Mouse (Mus musculus) heart, postnatal 0 days (tissue): ENCODE results near the gene Tk1. TPM values are rescaled to one million over a fixed set of nuclear protein-coding genes. Genes with fewer than 3 reads are reported as not detected.

Source experiments
- ATAC-seq: fragments of 200-750 bp; cut with Nextera tagmentation; 2 replicates; pipeline ENCODE4 v1.8.0; 2017; ENCODE audit warnings: low read depth, moderate number of reproducible peaks, moderate library complexity; ENCODE audit not compliant: insufficient read depth
- DNase-seq: peaks from one replicate; pipeline ENCODE4 v3.0.0-alpha.2; 2016; ENCODE audit warnings: low spot score
- H3K27ac ChIP-seq: fragments of 300-500 bp; sonication (generic); 2 replicates; pipeline ENCODE4 v1.5.1; 2014; ENCODE audit warnings: low read depth, mild to moderate bottlenecking
- H3K27me3 ChIP-seq: fragments of 300-500 bp; sonication (generic); 2 replicates; pipeline ENCODE4 v1.6.1; 2014; ENCODE audit warnings: low read length, mixed read lengths; ENCODE audit not compliant: control insufficient read depth, insufficient read depth
- H3K36me3 ChIP-seq: fragments of 300-500 bp; sonication (generic); replicated peaks from 2 replicates; pipeline ENCODE4 v1.6.1; 2014; ENCODE audit warnings: low read length, mixed read lengths; ENCODE audit not compliant: control insufficient read depth, insufficient read depth
- H3K4me1 ChIP-seq: fragments of 300-500 bp; sonication (generic); 2 replicates; pipeline ENCODE4 v1.6.1; 2014; ENCODE audit warnings: antibody characterized with exemption; ENCODE audit not compliant: control insufficient read depth, insufficient read depth
- H3K4me2 ChIP-seq: fragments of 300-500 bp; sonication (generic); 2 replicates; pipeline ENCODE4 v1.6.1; 2014; ENCODE audit warnings: low read depth, mild to moderate bottlenecking, low read length, moderate library complexity
- H3K4me3 ChIP-seq: fragments of 300-500 bp; sonication (generic); 2 replicates; pipeline ENCODE4 v1.5.1; 2014; ENCODE audit warnings: low read depth, low read length
- H3K9ac ChIP-seq: fragments of 300-500 bp; sonication (generic); replicated peaks from 2 replicates; pipeline ENCODE4 v1.6.1; 2014; ENCODE audit warnings: low read depth, low read length, mixed read lengths
- H3K9me3 ChIP-seq: fragments of 300-500 bp; sonication (generic); replicated peaks from 2 replicates; pipeline ENCODE4 v1.6.1; 2016; ENCODE audit warnings: low read length; ENCODE audit not compliant: control insufficient read depth
- CTCF ChIP-seq: IDR thresholded peaks from 2 replicates; pipeline ENCODE4 v1.5.1; 2016; ENCODE audit warnings: antibody characterized with exemption, control low read depth, low read depth
- EP300 ChIP-seq: IDR thresholded peaks from 2 replicates; pipeline ENCODE4 v1.6.1; 2016; ENCODE audit warnings: antibody characterized with exemption, low read depth
- WGBS: fragments of 180-500 bp; shearing (Covaris S2); extraction: QIAGEN DNeasy Blood & Tissue Kit; methylation state at CpG from one replicate; pipeline ENCODE4 v1.1.7; 2014; 5-methylcytosine and 5-hydroxymethylcytosine counted together
- polyA plus RNA-seq: library from polyadenylated mRNA; unstranded; fragments of >200 nt; fragmentation: Nextera tagmentation; extraction: Ambion mirVana; gene quantifications from 2 replicates; pipeline ENCODE4 v1.2.1, GENCODE M21; 2015
- total RNA-seq: library from RNA; depleted of rRNA; stranded (reverse); fragments of >200 nt; gene quantifications from 2 replicates; pipeline ENCODE4 v1.2.3, GENCODE M21; 2014; ENCODE audit warnings: low replicate concordance

The Tk1 gene
- total and polyA plus RNA-seq, 2 experiments from 2014 or later = 41.4 to 103 TPM

GRCm38 (mm10) chr11:117829671-117830215 lies 3.9 kb upstream of the Tk1 start:
- no peaks in the 10 kb centered on the region for H3K27me3 ChIP-seq
- H3K4me3 ChIP-seq = no peak overlapping the region
- H3K9ac ChIP-seq = 0 out of 2 replicates have a peak overlapping the region, but pooled peaks have one; percentile 21
- H3K4me2 ChIP-seq = no peak overlapping the region
- H3K4me1 ChIP-seq = peaks cover 62% of the 10 kb centered on the region
- WGBS = 37% methylated on average over 2 of the region's 2 CpGs
- H3K9me3 ChIP-seq = no peaks in the 10 kb centered on the region
- peak overlapping the region; percentile 91 for H3K27ac ChIP-seq
- TF ChIP-seq EP300 (no peak), CTCF (no peak)
- DNase-seq = no peak
- ATAC-seq = no peak
- no peaks in the 10 kb centered on the region for H3K36me3 ChIP-seq

DNA sequence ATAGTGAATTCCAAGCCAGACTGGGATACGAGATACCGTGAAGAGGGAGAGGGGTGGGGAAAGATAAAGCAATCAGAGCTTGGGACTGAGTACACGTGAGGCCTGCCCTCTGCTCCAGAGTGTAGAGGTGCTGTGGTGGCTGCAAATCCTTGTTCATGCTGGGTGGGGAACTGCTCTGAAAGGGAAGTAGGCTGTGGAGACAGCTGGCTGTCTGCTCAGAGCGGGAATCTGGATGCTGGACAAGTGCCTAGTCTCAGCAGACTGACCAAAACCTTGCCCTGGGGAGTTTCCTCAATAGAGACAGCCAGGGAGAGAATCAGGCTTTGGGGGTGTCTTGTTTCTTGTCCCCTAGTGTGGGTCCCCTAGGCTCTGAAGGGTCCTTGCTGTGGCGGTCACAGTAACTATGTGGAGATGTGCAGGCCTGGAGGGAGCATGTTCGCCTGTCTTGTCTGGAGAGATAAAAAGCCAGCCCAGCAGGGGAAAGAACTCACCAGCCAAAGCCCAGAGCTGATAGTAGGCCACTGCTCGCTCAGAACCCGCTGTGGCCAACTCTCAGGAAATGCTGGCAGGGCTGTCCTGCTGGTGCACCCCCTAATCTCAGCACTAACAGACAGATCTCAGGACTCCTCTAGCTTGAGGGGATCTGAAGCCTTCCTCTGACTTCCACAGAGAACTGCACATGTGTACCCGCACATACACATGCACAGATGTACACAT lies 3.2 kb upstream of the Tk1 start:
- Histone ChIP-seq H3K4me1 (peaks cover 66% of the 10 kb centered on the region), H3K4me3 (no peak overlapping the region), H3K9ac (0 out of 2 replicates have a peak overlapping the region, but pooled peaks have one; percentile 17), H3K4me2 (no peak overlapping the region; the same call in 1 of the 2 replicates), H3K27ac (peak overlapping the region; percentile 91), H3K9me3 (no peaks in the 10 kb centered on the region), H3K36me3 (no peaks in the 10 kb centered on the region), H3K27me3 (no peaks in the 10 kb centered on the region)
- peak; percentile 62 for DNase-seq
- ATAC-seq = peak; percentile 22
- WGBS = 10% methylated on average over 9 of the region's 9 CpGs
- TF ChIP-seq CTCF (no peak), EP300 (no peak)

DNA sequence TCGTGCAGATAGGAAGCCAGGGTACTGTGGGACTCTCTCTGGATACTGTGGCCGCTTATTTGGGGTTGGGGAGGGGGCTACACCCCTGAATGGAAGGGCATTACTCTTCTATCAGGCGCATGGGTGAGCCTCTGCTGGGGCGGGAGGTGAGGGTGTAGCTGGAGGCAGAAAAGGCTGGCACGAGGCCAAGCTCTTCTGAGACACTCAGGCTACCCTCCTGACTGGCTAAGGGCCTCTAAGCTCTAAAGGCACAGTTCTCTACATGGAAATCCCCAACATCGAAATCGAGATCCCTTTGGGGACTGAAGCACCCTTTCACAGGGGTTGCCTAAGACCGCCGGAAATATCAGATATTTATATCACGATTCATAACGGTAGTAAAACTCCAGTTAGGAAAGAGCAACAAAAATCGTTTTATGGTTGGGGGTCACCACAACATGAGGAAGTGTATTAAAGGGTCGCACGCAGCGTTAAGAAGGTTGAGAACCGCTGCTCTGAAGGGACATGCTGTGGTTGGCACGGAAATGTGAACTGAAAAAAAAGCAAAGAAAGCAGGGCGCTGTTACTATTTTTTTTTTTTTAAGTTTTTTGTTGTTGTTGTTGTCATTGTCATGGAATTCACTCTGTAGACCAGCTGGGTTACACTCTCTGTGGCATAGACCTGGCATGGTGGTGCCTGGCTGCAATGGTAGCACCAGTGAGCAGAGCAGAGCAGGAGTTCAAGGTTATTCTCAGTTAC lies 2.4 kb upstream of the Tk1 start:
- WGBS = 30% methylated on average over 18 of the region's 18 CpGs
- H3K9ac ChIP-seq = peak overlapping the region; percentile 27; the same call in 1 of the 2 replicates
- no peak; the same call in 1 of the 2 replicates for ATAC-seq
- DNase-seq = peak; percentile 75
- H3K27me3 ChIP-seq = no peaks in the 10 kb centered on the region
- H3K36me3 ChIP-seq = no peaks in the 10 kb centered on the region
- peak overlapping the region; percentile 74 for H3K4me2 ChIP-seq
- H3K4me1 ChIP-seq = peaks cover 71% of the 10 kb centered on the region
- peak overlapping the region; percentile 91 for H3K27ac ChIP-seq
- no peaks in the 10 kb centered on the region for H3K9me3 ChIP-seq
- H3K4me3 ChIP-seq = peak overlapping the region; percentile 9; the same call in 1 of the 2 replicates
- TF ChIP-seq EP300 (no peak), CTCF (no peak)

- TF ChIP-seq CTCF = no peak
- TF ChIP-seq EP300 = no peak
- no peaks in the 10 kb centered on the region for H3K27me3 ChIP-seq
- DNase-seq (no peak), ATAC-seq (no peak)
- WGBS = 34% methylated on average over 3 of the region's 3 CpGs
- peaks cover 80% of the 10 kb centered on the region for H3K4me1 ChIP-seq
- H3K9me3 ChIP-seq = no peaks in the 10 kb centered on the region
- peak overlapping the region; percentile 91; the same call in 1 of the 2 replicates for H3K27ac ChIP-seq
- peak overlapping the region; percentile 74 for H3K4me2 ChIP-seq
- H3K36me3 ChIP-seq = 0 out of 2 replicates have a peak, but pooled peaks cover under 1% of the 10 kb centered on the region
- H3K9ac ChIP-seq = 0 out of 2 replicates have a peak overlapping the region, but pooled peaks have one; percentile 27
- no peak overlapping the region for H3K4me3 ChIP-seq
Measured at GRCm38 (mm10) chr11:117827386-117827785, 1.5 kb upstream of the Tk1 start.

- H3K27me3 ChIP-seq = no peaks in the 10 kb centered on the region
- ATAC-seq = no peak
- H3K27ac ChIP-seq = peak overlapping the region; percentile 84; the same call in 1 of the 2 replicates
- WGBS = 53% methylated on average over 8 of the region's 8 CpGs
- no peak overlapping the region for H3K4me3 ChIP-seq
- peak overlapping the region; percentile 74 for H3K4me2 ChIP-seq
- 0 out of 2 replicates have a peak, but pooled peaks cover 5% of the 10 kb centered on the region for H3K36me3 ChIP-seq
- no peaks in the 10 kb centered on the region for H3K9me3 ChIP-seq
- H3K9ac ChIP-seq = no peak overlapping the region
- DNase-seq = no peak
- TF ChIP-seq CTCF (no peak), EP300 (no peak)
- peaks cover 76% of the 10 kb centered on the region for H3K4me1 ChIP-seq
Measured at GRCm38 (mm10) chr11:117826916-117827315, 1.0 kb upstream of the Tk1 start.
